Mouse (Mus musculus) gastrocnemius, adult 8-10 months (tissue): ENCODE results near the gene Sart1. TPM values are rescaled to one million over a fixed set of nuclear protein-coding genes. Genes with fewer than 3 reads are reported as not detected.
"Not testable (repeated sequence)": the region's sequence is repeated elsewhere in the genome, so short reads cannot be mapped to it uniquely, and the experiment has no call there.

ENCODE experiments used
- DNase-seq, 2 experiments: peaks; one replicate each; pipeline ENCODE4 v3.0.0; 2022; ENCODE audit warnings: low spot score in 2 of 2
- total RNA-seq, 4 experiments: library from RNA; stranded (reverse); gene quantifications; 2 replicates each; pipeline ENCODE4 v1.2.4; 2022

The Sart1 gene
- total RNA-seq, 4 experiments from 2014 or later: 40.2 to 52.1 (median 45.3) TPM

DNA sequence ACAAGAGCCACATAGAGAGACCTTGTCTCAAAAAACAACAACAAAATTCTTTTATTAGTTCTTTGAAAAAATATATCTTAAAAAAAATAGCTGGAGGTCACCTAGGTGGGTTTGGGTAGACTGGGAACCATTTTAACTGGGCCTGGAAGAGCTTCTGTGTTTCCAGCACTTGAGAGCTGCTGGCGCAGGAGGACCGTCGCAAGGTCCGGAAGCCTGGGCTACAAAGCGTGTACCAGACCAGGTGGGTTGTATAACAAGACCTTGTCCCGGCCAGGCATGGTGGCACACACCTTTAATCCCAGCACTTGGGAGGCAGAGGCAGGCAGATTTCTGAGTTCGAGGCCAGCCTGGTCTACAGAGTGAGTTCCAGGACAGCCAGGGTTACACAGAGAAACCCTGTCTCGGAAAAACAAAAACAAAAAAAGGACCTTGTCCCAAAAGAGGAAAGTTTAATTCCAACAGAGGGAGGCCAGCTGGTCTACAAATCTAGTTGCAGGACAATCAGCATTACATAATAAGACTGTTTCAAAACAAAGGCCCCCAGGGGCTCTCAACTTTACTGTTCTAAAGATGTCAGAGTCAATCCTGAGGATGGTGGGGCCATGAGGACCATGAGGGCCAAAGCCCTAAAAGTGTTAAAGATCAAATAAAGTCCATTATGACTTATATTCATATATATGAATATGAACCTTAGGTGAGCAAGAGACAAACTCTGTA is 30.4 kb upstream of the Sart1 start:
- no peak for DNase-seq

DNA sequence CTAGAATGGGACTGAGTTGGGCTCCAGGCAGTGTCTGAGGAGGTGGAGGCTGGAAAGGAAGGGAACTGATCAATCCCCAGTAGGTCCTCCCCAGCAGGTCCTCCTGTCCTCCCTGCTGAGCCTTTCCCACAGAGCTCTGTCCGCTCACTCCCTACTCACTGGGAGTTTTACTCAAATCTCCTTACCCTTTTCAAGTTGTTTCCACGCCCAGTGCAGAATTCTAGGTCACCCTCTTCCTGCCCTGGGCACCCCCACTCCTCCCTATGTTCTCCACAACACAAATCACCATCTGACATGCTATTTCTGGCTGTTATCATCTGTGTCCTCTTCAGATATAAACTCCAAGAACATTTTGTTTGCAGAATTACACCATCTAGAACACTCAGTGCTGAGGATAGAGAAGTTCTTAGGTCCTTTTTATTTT is 26.0 kb upstream of the Sart1 start:
- DNase-seq: peak; percentile 50 to 51

DNA sequence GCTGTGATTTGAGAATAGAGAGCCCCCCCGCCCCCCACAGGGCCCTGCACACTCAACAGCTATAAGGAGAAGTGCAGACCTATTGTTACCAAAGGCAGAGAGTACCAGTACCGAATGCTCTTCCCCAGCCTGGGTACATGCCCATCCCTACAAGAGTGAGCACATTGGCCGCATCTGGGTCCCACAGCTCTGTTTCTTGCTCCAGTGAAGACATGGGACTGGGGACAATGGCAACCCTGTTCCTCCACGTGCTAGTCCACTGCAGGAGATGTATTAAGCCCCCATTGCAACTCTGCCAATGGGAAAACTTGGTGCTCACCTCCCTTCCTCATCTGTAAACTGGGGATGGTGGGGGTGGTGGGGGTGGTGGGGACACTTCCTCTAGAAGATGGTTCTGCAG is 25.3 kb upstream of the Sart1 start:
- no peak for DNase-seq

DNA sequence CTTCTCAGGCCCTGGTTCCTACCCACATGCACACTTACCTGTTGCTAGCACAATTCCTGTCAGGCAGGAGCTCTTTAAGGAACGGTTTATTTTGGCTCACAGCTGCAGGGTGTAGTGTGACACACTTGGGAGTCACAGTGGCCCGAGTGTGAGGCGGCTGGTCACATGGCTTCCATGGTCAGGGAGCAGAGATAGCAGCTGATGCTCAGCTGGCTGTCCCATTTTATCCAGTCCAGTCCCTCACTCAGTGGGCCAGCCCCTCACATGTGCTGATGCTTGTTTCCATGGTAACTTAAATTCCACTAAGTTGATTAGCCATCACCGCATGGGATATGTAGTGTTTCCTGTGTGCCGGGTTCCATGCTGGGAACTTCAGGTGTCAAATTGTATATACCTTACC is 23.5 kb upstream of the Sart1 start:
- DNase-seq: peak; percentile 49 to 62

DNA sequence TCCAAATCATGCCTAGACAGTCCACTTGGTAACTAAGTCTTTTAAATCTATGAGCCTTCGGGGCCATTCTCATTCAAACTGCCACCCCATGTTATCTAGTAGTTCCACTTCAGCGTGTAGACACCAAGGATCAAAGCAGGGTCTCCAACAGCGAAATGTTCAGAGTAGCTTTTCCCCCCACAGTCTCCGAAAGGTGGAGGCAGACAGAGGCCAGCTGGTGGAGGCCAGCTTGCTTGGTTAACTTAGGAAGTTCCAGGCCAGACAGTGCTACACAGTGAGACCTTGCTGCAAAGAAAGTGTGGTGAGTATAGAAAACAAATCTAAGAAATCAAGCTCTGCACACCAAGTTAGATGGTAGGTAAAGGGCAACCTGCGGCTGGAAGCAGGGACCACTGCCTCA is 22.1 kb upstream of the Sart1 start:
- no peak for DNase-seq

DNA sequence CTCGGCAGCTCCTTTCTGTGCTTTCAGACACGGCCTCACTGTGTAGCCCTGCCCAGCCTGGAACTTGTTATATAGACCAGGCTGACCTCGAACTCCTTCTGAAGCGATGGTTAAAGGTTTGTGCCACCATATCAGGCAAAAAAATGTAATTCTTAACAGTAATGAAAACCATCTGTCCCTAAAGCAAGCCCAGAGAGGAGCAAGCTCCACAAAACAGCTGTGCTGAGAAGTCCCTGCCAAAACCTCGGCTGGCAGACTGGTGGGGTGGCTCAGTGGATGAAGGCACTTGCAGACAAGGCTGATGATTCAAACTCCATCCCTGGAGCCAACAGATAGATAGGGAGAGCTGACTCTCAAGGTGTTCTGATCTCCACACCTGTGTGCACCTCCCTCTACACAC is 20.6 kb upstream of the Sart1 start:
- no peak for DNase-seq

DNA sequence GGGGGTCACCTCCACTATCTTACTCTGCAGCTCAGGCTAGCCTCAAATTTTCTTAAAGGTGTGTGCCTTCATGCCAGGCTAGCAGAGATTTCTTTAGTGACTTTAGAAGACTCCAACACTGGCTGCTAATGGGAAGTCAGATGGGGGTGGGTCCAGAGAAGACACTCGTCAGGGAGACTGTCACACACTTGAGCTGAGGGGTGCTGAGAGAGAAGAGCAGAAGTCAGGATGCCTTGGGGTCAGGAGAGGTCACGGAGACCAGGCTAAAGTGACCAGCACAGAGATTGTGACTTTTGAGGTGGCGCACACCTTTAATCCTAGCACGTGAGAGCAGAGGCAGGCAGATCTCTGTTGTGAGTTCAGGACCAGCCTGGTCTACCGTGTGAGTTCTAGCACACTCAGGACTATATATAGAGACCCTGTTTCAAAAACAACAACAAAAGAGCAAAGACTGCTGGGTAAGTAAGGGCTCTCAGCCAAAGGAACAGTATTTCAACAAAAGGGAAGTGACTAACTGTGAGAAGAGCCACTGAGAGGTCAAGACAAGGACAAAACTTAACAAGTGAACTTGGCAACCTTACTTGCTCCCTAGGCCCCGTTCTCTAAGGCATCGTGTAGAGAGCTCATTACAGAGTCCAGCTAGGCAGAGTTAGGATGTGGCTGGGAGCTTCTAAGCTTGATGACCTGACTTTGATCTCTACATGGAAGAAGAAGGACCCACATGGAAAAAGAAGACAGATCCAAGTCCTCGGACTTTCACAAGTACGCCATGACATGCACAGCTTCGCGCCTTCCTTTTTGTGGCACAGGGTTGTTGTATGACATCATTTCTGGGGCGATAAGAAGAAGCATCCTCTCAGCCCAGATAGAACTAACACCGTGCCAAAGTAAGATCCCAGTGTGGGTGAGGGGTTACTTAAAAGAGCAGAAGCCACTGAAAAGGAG is 19.8 kb upstream of the Sart1 start:
- no peak for DNase-seq

DNA sequence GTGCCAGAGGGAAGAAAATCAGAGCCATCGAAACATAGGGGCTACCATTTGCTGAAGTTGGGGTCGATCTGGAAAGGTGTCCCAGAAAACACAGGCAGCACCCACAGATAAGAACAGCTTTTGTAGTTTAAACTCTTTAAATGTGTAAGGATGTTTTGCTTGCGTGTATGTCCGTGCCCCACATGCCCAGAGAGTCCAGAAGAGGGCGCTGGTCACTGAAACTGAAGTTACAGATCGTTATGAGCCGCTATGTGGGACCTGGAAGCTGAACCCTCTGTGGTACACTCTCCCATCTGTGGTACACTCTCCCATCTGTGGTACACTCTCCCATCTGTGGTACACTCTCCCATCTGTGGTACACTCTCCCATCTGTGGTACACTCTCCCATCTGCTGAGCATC is 18.6 kb upstream of the Sart1 start:
- peak; percentile 60 to 70 for DNase-seq

DNA sequence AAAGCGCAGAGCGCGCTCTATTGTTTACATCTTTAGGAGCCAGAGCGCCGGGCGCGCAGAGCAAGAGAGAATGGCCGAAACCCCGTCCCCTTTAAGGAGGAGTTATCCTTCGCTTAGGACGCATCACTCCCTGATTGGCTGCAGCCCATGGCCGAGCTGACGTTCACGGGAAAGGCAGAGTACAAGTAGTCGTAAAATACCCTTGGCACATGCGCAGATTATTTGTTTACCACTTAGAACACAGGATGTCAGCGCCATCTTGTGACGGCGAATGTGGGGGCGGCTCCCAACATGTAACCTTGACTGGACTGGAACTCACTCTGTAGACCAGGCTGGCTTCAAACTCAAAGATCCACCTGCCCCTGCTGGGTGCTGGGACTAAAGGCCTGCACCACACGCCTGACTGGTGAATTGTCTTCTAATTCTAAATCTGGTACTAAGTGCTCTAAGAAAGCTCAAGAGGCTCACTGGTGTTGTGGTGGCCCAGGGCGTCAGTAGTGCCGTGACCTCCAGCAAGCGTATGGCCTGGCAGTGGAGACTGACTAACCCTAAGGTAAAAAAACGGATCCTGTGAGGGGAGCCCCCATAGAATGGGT is 18.1 kb upstream of the Sart1 start:
- peak in 1 of 2 experiments; percentile 59 for DNase-seq

DNA sequence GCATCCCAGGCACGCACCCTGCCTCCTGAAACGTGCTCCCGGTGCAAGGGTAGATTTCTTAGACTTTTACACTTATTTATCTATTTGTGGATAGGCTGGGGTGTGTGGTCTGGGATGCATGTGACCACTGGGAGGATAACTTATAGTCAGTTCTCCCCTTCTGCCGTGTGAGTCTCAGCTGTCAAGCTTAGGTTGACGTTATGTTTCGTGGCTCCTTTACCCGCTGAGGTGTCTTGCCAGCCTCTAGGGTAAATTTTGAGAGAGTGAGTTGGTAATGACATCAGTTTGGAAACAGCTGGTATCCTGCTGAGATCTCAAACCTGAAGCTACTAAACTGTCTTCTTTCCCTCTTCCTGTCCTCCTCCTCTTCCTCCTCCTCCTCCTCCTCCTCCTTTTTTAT is 17.4 kb upstream of the Sart1 start:
- no peak for DNase-seq

DNA sequence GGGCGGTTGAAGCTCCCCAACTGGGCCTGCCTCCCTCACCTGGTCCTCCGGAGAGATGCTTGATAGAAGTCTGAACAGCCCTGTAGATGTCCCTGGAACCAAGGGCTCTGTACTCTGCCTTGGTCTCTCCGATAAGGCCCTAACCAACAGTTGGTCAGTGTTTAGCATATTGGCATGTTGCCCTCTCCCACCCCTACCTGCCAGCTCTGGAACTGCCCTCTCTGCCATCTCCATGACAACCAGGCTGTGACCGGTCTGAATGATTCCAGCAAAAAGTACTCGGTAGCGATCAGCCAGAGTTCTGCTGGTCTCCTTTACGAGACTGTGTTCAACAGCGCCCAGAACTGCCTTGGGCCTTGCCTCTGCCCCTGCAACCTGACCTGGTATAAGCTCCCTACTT is 13.8 kb upstream of the Sart1 start, which contains the start of gene Tsga10ip:
TSS of gene Tsga10ip (minus strand) at position 234 of the 400 bp plus-strand sequence.
- DNase-seq: no peak

DNA sequence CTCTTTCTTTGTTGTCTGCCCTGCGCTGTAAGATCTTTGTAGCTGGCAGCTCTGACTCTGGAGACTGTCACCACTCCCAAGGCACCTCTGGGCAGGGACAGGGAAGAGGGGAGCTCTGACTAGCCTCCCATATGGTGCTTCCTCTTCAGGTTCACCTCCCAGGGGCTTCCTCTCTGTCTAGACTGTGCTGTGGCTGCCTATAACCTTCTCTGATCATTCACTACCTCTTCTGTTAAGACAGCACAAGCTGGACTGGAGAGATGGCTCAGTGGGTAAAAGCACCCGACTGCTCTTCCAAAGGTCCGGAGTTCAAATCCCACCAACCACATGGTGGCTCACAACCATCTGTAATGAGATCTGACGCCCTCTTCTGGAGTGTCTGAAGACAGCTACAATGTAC is 12.6 kb upstream of the Sart1 start:
- not testable (repeated sequence) for DNase-seq

DNA sequence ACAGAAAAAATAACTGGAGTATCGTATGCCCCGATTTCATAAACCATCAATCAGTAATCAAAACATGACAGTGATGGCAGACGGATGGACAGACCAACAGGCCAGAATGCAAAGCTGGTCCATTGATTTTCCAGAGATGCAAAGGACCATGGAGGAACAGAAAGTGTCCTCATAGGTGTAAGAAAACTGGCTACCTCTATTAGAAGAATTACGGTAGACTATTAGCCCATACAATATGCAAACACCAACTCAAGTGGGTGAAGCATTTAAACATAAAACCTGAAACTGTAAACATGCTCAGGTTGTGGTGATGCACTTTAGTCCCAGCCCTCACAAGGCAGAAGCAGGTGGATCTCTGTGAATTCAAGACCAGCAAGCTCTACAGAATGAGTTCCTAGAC is 6.9 kb upstream of the Sart1 start:
- DNase-seq: no peak

DNA sequence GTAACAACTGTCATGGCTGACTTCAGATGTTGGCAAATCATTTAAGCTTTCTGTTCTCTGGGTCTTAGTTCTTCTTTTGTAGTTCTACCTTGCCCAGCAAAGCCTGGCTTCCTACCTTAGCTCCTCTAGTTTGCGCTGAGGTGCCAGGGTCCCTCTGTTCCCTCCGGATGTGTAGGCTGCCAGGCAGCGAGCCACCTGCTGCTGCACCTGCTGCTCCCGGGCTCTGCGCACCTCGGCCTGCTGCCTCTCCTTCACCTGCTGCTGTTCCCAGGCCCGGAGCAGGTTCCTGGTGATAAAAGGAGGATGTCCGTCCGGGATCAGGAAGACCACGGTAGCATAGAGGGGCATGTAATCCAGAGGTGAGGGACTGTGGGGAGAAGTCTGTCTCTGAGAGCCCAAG is 5.7 kb upstream of the Sart1 start:
- DNase-seq: no peak

DNA sequence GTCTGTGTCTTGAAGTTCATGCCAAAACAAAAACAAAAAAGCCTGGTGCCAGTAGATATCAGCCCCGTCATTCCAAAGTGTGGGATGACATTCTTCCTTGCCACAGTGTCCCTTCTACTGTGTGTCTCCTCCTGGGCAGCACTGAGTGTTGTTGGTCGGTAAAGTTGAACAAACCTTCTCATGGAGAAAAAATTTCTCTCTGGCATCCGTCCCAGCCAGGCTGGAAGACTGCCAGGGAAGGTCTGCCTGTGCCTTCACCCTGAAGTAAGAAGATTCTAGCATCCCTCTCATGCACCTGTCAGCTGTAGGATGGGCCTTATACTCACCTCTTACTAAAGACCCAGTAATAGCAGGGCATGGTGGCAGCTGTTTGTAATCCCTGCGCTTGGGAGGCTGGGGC is 4.4 kb upstream of the Sart1 start:
- no peak for DNase-seq

DNA sequence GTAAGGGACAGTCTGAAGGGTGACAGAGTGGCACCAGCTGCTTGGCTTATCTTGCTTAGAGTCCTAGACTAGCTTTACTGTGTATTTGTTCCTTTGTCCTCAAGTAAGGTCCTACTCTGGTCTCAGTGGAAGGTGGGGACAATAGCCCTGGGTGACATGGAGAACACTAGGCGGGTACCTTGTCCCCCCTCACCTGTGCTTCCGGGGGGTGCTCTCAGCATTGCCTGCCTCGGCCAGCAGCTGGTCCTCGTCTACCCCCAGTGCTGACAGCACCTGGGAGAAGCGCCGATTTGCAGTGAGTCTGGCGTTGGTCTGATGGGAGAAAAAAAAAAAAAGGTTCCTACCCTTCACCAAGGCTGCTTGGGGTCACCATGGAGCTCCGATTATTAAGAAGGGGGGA is 1.9 kb upstream of the Sart1 start:
- no peak for DNase-seq

DNA sequence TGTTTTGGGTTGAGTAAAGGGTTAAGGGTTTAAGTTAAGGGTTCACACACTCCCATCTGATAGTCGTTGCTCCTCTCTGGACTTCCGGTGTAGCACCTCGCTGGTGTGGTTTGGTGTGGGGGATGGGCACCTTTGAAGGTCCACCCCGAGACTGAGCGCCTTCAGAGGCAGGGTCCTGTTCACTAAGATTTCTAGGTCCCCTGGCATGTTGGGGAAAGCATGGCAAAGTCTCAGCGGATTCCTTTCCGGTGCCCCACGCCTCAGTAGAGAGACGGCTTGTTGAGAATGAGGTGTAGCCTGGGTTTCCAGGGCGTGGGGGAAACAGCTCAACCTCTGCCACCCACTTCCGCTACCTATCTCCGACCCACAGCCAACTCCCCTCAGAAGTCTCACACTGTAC is 1.1 kb upstream of the Sart1 start:
- DNase-seq: no peak

DNA sequence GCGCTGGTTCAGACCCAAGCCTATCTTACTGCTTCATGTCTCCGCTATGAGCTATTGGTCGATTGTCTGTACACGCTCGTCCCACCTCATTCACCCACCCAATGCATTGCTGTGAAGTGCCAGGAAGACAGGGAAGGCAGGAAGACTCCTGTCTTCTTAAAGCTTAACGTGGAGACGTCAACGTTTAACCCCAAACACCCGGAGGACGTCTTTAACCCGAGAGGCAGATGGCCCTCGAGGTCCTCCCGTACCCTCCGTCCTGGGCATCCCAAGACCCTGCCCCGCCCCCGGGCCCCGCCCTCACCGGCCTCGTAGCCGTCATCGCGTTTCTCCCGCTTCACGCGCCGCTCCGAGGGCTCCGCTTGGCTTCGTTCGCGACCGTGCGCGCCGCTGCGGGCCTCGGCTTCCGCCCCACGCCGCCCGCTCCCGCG is 477 bp downstream of the Sart1 start:
- no peak for DNase-seq

DNA sequence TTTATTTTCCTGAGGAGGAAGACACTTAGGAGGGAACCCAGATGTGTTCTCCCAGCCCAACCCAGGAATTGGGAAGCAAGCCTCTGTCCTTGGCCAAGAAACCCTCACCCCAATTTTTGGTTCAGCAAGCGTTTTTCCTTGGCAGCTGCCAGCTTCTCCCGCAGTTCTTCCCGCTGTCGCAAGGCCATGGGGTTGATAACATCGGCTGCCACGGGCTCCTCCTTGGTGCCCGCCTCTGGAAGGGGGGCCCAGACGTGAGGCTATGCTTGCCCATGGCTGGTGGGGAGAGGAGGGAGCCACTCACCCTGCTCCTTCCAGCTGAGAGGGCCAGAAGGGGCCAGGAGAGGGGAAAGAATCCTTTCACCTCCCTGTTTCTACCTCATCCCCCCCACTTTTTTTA is 3.8 kb downstream of the Sart1 start:
- no peak for DNase-seq

DNA sequence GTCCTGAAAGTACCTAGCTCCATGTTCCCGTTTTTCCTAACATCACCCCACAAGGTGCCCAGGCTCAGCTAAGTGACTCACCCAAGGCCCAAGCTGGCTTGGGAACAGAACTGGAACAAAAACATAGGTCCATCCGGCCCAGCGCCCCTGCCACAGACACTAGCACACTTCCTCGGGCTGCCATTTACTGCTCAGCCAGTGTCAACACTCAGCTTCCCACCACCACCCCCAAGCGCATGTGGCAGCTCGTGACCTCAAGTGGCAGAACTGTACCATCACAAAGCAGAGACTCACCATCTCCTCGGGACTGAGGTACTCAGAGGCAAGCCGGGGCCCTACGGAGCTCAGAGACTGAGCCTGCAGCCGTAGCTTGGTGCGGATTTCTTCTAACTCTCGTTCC is 5.2 kb downstream of the Sart1 start:
- DNase-seq: no peak

DNA sequence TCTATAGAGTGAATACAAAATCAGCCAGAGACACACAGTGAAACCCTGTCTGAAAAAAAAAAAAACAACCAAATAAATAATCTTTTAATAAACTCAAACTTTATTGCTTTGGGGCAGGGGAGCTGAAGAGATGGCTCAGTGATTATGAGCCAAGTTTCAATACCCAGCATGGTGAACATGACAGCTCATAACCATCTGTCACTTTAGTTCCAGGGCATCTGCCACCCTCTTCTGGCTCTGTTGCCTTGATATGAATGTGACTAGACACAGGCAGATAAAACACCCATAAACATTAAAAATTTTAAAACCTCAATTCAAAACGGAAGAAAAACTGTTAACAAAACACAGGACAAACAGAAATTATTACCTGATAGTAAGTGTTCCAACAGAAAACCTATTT is 11.1 kb downstream of the Sart1 start:
- no peak for DNase-seq

DNA sequence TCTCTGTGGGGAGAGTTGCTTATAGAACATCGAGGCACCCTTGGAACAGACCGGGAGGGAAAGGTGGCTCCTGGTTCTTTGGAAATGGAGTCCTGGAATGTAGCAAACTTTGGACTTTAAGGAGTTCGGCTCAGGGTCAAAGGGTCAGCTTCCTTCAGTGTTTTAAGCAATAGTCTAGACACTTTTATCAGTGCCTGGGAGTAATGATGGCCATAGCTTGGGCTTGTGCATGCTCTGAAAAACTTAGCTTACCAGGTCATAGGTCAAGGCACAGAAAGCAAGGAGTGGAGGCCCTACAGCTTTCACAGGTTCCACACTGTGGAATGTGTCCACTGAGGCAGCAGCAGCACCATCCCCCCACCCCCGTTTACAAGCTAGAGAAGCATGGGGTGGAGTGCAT is 13.8 kb downstream of the Sart1 start:
- no peak for DNase-seq
